Mouse (Mus musculus) liver, embryonic 14.5 days (tissue): Measurements from ENCODE around the gene Zfp553.

Experiments used
- CTCF ChIP-seq: IDR thresholded peaks from 2 replicates; pipeline ENCODE4 v1.5.1; 2016; ENCODE audit warnings: antibody characterized with exemption, low read depth, control low read depth
- EP300 ChIP-seq: IDR thresholded peaks from 2 replicates; pipeline ENCODE4 v1.6.1; 2016; ENCODE audit warnings: antibody characterized with exemption, low read depth

DNA sequence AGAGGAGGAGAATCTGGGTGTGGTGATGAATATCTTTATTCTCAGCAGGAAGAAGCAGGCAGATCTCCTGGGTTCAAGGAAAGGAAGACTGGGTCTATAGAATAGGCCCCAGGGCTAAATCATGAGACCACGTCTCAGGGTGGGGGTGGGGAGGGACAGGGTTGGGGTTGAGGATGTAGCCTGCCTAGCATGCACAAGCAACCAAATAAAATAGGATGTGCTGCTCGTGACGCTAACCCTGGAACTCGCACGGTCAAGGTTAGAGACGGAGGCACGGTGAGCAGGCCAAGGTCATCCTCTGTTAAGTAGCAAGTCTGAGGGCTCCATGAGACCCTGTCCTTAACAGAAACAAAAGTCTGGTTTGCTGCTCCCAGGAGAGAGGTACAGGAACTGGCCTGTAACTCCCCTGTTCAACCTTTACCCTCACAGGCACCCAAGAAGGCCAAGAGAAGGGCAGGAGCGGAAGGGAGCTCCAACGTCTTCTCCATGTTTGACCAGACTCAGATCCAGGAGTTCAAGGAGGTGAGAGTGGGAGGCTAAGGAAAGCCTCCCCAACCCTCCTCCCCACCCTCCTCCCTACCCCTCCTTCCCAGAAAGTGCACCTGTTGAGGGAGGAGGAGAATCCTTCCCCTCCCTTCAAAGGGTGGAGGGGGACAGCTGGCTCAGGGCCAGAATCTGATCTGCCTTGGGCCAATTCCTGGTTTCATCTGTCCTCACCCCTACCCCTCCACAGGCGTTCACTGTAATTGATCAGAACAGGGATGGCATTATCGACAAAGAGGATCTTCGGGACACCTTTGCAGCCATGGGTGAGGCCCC lies 20.2 kb upstream of the Zfp553 start:
- TF ChIP-seq CTCF: no peak
- no peak for TF ChIP-seq EP300
